Mouse (Mus musculus) midbrain, embryonic 16.5 days (tissue): ENCODE data around the gene Tbc1d10b. TPM values are rescaled to one million over a fixed set of nuclear protein-coding genes. Genes with fewer than 3 reads are reported as not detected.
"Not testable (repeated sequence)": the region's sequence is repeated elsewhere in the genome, so short reads cannot be mapped to it uniquely, and the experiment has no call there.

Experiments used
- ATAC-seq: fragments of 200-750 bp; cut with Nextera tagmentation; 2 replicates; pipeline ENCODE4 v1.8.0; 2017; ENCODE audit warnings: moderate TSS enrichment
- H3K27ac ChIP-seq: fragments of 300-500 bp; sonication (generic); 2 replicates; pipeline ENCODE4 v1.5.1; 2014; ENCODE audit warnings: mild to moderate bottlenecking, low read length, mixed read lengths
- H3K27me3 ChIP-seq: fragments of 300-500 bp; sonication (generic); 2 replicates; pipeline ENCODE4 v1.6.1; 2014; ENCODE audit warnings: low read depth, low read length, mixed read lengths; ENCODE audit not compliant: control insufficient read depth, insufficient read depth
- H3K36me3 ChIP-seq: fragments of 300-500 bp; sonication (generic); 2 replicates; pipeline ENCODE4 v1.6.1; 2014; ENCODE audit warnings: mild to moderate bottlenecking, low read length, moderate library complexity, mixed read lengths; ENCODE audit not compliant: control insufficient read depth, insufficient read depth
- H3K4me1 ChIP-seq: fragments of 300-500 bp; sonication (generic); 2 replicates; pipeline ENCODE4 v1.6.1; 2014; ENCODE audit warnings: mild to moderate bottlenecking, low read length, mixed read lengths; ENCODE audit not compliant: control insufficient read depth, insufficient read depth
- H3K4me2 ChIP-seq: fragments of 300-500 bp; sonication (generic); 2 replicates; pipeline ENCODE4 v1.6.1; 2014; ENCODE audit warnings: mild to moderate bottlenecking, low read length, mixed read lengths
- H3K4me3 ChIP-seq: fragments of 300-500 bp; sonication (generic); 2 replicates; pipeline ENCODE4 v1.5.1; 2014; ENCODE audit warnings: low read depth, mild to moderate bottlenecking, low read length, moderate library complexity, mixed read lengths
- H3K9ac ChIP-seq: fragments of 300-500 bp; sonication (generic); 2 replicates; pipeline ENCODE4 v1.6.1; 2014; ENCODE audit warnings: low read depth, low read length, mixed read lengths
- H3K9me3 ChIP-seq: fragments of 300-500 bp; sonication (generic); replicated peaks from 2 replicates; pipeline ENCODE4 v1.6.1; 2014; ENCODE audit warnings: mild to moderate bottlenecking, low read length, mixed read lengths; ENCODE audit not compliant: control insufficient read depth, poor library complexity, severe bottlenecking
- WGBS: fragments of 180-500 bp; shearing (Covaris S2); extraction: QIAGEN DNeasy Blood & Tissue Kit; methylation state at CpG from one replicate; pipeline ENCODE4 v1.1.7; 2014; 5-methylcytosine and 5-hydroxymethylcytosine counted together
- polyA plus RNA-seq: library from polyadenylated mRNA; unstranded; fragments of >200 nt; fragmentation: Nextera tagmentation; extraction: Ambion mirVana; gene quantifications from 2 replicates; pipeline ENCODE4 v1.2.1, GENCODE M21; 2015

The Tbc1d10b gene
- polyA plus RNA-seq: 30.7 and 31.2 TPM in 2 replicates

GRCm38 (mm10) chr7:127208295-127208552 is at the start of gene Tbc1d10b:
TSS of gene Tbc1d10b (minus strand) at chr7:127208468.
- peak; percentile 6; the same call in 1 of the 2 replicates for ATAC-seq
- peak within 1 kb of the TSS; percentile 99 for H3K4me2 ChIP-seq
- H3K9ac ChIP-seq: peak within 1 kb of the TSS; percentile 91
- H3K27ac ChIP-seq: peak within 1 kb of the TSS; percentile 85
- WGBS: 0% methylated on average over 26 of the region's 44 CpGs
- peaks cover 30% of the 10 kb centered on the region for H3K4me1 ChIP-seq
- H3K27me3 ChIP-seq: no peaks in the 10 kb centered on the region
- H3K9me3 ChIP-seq: no peaks in the 10 kb centered on the region
- peaks cover 8% of the 10 kb centered on the region; the same call in 1 of the 2 replicates for H3K36me3 ChIP-seq
- peak within 1 kb of the TSS; percentile 91 for H3K4me3 ChIP-seq

GRCm38 (mm10) chr7:127256518-127256917 is 48.2 kb upstream of the Tbc1d10b start:
- Histone ChIP-seq H3K27me3 (no peaks in the 10 kb centered on the region), H3K4me1 (peaks cover 24% of the 10 kb centered on the region), H3K9me3 (no peaks in the 10 kb centered on the region), H3K36me3 (no peaks in the 10 kb centered on the region), H3K27ac (no peak overlapping the region), H3K9ac (no peak overlapping the region), H3K4me3 (no peak overlapping the region), H3K4me2 (no peak overlapping the region)
- no peak for ATAC-seq
- WGBS: 90% methylated on average over 5 of the region's 5 CpGs

- no peaks in the 10 kb centered on the region for H3K9me3 ChIP-seq
- H3K27ac ChIP-seq: no peak overlapping the region
- H3K36me3 ChIP-seq: no peaks in the 10 kb centered on the region
- peaks cover 20% of the 10 kb centered on the region for H3K4me1 ChIP-seq
- H3K4me2 ChIP-seq: no peak overlapping the region
- no peaks in the 10 kb centered on the region for H3K27me3 ChIP-seq
- no peak overlapping the region for H3K4me3 ChIP-seq
- no peak overlapping the region for H3K9ac ChIP-seq
- 95% methylated on average over 2 of the region's 2 CpGs for WGBS
- ATAC-seq: no peak
These were observed 47.7 kb upstream of the Tbc1d10b start for GRCm38 (mm10) chr7:127255965-127256364.

GRCm38 (mm10) chr7:127255008-127255407 is 46.7 kb upstream of the Tbc1d10b start:
- 28% methylated on average over 4 of the region's 4 CpGs for WGBS
- no peak for ATAC-seq
- H3K4me2 ChIP-seq: peak overlapping the region; percentile 88
- H3K9ac ChIP-seq: peak overlapping the region; percentile 79
- no peaks in the 10 kb centered on the region for H3K27me3 ChIP-seq
- peaks cover 20% of the 10 kb centered on the region for H3K4me1 ChIP-seq
- no peaks in the 10 kb centered on the region for H3K9me3 ChIP-seq
- H3K4me3 ChIP-seq: peak overlapping the region; percentile 64
- H3K27ac ChIP-seq: peak overlapping the region; percentile 95
- no peaks in the 10 kb centered on the region for H3K36me3 ChIP-seq

- Histone ChIP-seq H3K36me3 (no peaks in the 10 kb centered on the region), H3K27ac (peak overlapping the region; percentile 95), H3K4me1 (peaks cover 15% of the 10 kb centered on the region), H3K4me2 (peak overlapping the region; percentile 88), H3K27me3 (no peaks in the 10 kb centered on the region), H3K9me3 (no peaks in the 10 kb centered on the region), H3K9ac (peak overlapping the region; percentile 79), H3K4me3 (peak overlapping the region; percentile 64)
- peak; percentile 97 for ATAC-seq
- under 1% methylated on average over 127 of the region's 136 CpGs for WGBS
These were observed 45.8 kb upstream of the Tbc1d10b start for GRCm38 (mm10) chr7:127253821-127254769.

- WGBS: 86% methylated on average over 6 of the region's 6 CpGs
- Histone ChIP-seq H3K4me1 (peaks cover 13% of the 10 kb centered on the region; the same call in 1 of the 2 replicates), H3K4me2 (peak overlapping the region; percentile 88), H3K9ac (peak overlapping the region; percentile 79), H3K27ac (peak overlapping the region; percentile 95), H3K4me3 (peak overlapping the region; percentile 64), H3K36me3 (no peaks in the 10 kb centered on the region), H3K27me3 (no peaks in the 10 kb centered on the region), H3K9me3 (no peaks in the 10 kb centered on the region)
- ATAC-seq: no peak
These were observed 45.1 kb upstream of the Tbc1d10b start for GRCm38 (mm10) chr7:127253341-127253740.

GRCm38 (mm10) chr7:127252414-127252813 is 44.1 kb upstream of the Tbc1d10b start:
- Histone ChIP-seq H3K27ac (no peak overlapping the region), H3K36me3 (no peaks in the 10 kb centered on the region), H3K4me3 (no peak overlapping the region), H3K27me3 (no peaks in the 10 kb centered on the region), H3K9me3 (no peaks in the 10 kb centered on the region), H3K4me2 (no peak overlapping the region), H3K4me1 (peaks cover 13% of the 10 kb centered on the region; the same call in 1 of the 2 replicates), H3K9ac (no peak overlapping the region)
- ATAC-seq: no peak
- WGBS: 87% methylated on average over 2 of the region's 2 CpGs

- not testable (repeated sequence) for H3K27ac ChIP-seq, H3K4me2 ChIP-seq, ATAC-seq, H3K36me3 ChIP-seq, H3K27me3 ChIP-seq, H3K4me3 ChIP-seq, H3K9ac ChIP-seq, H3K9me3 ChIP-seq
- 89% methylated on average over 8 of the region's 8 CpGs for WGBS
- H3K4me1 ChIP-seq: peaks cover 25% of the 10 kb centered on the region
These were observed 42.2 kb upstream of the Tbc1d10b start for GRCm38 (mm10) chr7:127250511-127250910.
